Mouse (Mus musculus): ENCODE results near the gene Tjp3. TPM values are rescaled to one million over a fixed set of nuclear protein-coding genes. Genes with fewer than 3 reads are reported as not detected.

The Tjp3 gene
- total RNA-seq, 1 experiment from 2014 or later: 0.18 TPM

DNA sequence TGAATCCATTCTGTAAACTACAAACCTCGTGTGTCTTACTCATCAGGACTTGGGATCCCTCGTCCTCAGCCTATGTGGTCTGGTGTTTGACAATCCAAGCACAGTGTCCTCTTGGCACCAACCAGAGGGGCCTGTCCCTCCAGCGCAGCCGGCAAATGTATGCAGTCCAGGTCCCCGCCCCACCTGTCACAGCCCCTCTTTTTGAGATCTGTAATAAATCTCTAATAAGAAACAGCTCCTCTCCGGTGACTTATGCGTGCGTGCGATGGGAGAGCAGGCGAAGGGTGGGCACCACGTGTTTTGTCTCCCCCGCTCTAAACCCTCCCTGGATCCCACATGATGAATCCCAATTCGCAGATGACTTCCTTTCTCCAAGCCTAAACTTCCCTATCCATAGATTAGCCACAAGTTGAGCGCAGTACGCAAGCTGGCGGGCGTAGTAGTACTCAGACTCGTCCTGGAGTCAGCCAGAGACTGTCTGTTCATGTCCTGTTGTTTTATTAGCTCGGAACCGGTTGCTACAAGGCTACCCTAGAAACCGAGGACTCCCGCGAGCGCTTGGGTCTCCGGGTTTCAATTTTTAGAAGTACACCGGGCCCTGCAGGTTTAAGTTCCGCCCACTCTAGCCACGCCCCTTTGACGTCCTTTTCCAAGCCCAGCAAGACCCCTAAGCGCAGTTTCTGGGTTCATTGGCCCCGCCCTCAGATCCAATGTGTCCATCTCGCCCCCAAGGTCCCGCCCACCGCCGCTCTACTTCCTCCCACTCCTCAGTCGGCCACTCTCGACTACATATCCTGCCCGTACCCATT, 28.6 kb upstream of the Tjp3 start:
- DNase-seq: peak; percentile 93

GRCm38 (mm10) chr10:81319330-81319699, 27.9 kb upstream of the Tjp3 start:
- DNase-seq: no peak

- peak; percentile 78 for DNase-seq
Measured at GRCm38 (mm10) chr10:81318589-81319329, 27.4 kb upstream of the Tjp3 start.

- peak; percentile 79 for DNase-seq
Measured at GRCm38 (mm10) chr10:81317273-81317672, 25.9 kb upstream of the Tjp3 start.

DNA sequence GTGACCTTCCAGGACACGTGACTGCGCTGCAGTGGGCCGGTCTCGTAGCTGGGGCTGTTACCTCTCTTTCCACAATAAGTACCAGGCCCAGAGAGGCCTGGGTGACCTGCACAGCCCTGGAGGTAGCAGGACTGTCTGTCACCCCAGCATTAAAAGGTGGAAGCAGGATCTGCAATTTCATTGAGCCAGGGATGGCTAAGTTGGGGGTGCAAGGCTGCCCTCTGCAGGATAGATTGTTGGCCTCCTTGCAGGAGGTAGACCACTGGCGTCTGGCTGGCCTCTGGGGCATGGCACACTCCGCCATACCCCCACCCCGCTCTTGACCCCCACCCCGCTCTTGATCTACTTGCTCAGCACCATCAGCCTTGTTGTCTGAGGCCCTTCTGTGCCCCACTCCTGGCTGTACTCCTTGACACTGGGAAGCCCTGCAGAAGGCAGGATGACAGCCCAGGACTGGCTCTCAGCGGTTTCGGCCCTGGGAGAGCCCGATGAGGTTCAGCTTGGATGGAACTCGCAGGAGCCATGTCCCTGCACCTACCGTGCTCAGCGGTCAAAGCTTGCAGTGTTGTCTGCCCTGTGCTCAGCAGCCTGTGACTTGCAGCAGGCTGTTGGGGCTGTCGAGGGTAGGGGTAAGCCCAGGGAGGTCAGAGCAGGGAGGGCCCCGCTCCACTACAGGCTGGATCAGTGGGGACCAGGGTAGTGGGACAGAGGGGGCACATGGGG, 25.1 kb upstream of the Tjp3 start:
- no peak for DNase-seq

DNA sequence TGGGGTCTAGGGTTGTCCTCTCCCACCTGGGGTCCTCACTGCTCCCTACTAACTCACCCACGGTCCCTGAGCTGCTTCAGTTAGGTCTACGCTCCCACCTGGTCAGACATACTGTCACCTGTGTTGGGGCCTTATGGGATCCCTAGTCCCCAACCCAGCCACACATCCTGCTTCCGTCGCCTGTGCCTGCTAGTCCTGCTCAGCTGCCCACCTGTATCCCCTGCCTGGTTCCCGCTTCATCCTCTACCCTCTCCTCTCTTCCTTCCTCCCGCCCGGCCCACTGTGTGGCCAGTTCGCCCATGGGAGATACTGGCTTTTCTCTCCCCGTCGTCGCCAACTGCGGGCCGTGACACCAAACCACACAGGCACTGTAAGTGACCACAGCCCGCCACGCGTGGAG, 24.2 kb upstream of the Tjp3 start:
- DNase-seq: no peak

DNA sequence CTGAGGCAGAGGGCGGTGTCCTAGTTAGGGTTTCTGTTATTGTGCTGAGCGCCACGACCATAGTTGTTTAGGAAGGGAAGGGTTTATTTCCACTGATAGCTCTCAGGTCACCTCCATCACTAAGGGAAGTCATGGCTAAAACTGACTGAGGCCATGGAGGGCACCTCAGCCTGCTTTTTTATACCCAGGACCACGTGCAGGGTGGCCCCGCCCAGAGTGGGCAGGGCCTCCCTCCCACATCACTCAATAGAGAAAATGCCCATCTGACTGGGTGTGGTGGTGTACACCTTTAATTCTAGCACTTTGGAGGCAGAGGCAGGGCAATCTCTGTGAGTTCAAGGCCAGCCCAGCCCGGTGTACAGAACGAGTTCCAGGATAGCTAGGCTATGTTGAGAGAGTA, 22.8 kb upstream of the Tjp3 start:
- no peak for DNase-seq

DNA sequence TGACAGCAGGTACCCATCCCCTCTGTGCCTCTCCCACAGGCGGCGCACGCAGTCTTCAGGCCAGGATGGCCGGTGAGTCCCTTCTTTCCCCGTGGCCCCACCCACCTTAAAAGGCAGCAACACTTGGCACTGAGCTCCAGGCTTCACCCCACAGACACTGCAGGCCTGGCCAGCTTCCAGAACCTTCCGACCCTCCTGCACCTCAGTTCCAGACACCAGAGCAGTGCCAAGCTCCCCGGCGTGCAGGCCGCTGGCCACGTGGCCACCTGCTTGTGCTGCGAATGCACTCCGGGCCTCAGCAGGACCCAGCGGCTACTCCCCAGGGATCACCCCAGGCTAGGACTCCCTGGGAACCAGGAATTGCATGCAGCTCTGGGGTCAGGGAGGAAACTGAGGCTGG, 22.2 kb upstream of the Tjp3 start:
- DNase-seq: no peak

DNA sequence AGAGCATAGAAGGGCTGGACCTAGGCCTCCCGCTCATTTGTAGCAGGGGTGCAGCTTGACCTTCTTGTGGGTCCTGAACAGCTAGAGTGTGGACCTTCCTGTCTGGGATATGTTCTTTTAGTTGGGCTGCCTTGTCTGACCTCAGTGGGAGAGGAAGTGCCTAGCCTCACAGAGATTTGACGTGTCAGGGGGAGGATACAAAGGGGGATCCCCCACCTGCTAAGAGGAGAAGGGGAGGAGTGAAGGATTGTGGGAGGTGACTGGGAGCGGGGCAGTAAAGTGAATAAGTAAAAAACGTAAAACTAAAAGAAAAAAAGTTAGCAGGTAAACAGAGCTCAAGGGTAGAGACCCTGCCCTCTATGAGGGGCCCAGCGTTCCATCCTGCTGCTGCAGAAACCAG, 18.2 kb upstream of the Tjp3 start:
- DNase-seq: no peak

DNA sequence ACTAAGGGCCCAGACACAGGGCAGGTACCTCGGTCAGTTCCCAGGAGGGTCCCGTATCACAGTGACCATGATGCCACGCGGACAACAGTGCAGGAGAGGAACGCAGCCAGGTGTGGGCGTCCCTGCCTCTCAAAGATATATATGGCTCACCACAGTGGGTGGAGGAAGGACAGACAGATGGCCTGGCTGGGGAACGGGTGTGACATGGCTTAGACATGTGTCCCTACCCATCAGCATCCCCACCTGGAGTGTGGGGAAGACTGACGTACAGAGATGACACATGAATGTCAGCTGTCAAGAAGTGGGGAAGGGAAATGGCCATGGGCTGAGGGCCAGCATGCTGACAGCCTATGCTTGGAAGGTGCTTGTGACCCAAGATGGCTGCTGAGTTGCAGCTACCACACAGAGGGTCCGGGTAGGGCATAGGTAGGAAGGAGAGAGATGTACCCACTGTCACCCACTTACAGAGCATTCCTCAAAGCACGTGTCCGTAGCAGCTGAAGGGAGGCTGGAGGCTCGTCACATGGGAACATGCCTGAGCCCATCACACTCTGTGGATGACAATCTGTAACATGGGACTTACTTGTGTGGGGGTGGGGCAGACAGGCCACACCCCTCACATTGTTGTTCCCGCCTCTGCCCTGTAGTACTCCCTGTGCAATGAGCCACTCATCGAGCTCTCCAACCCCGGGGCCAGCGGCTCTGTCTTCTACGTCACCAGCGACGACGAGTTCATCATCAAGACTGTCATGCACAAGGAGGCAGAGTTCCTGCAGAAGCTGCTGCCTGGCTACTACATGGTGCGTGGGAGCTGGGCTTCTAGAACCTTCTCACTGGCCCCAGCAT, 15.7 kb upstream of the Tjp3 start:
- no peak for DNase-seq

DNA sequence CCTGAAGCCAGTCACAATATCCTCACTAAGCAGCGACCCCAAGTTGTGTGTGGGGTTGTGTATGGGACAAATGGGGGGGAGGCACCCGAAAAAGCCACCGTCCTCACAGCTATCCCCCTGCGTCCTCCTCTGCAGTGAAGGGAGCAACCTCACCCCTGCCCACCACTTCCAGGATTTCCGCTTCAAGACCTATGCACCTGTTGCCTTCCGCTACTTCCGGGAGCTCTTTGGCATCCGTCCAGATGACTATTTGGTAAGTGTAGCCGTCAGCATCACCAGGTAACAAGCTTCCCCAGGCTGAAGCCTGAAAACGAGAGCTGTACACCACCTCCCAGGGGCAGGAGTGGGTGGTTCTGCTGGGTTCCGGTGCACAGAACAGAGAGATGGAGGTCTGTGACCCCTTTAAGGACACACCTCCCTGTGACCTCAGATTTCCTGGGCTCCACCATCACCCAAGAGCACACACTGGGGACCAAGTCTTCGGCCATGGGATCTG, 14.8 kb upstream of the Tjp3 start:
- DNase-seq: no peak

GRCm38 (mm10) chr10:81305663-81306062, 14.3 kb upstream of the Tjp3 start:
- no peak for DNase-seq

DNA sequence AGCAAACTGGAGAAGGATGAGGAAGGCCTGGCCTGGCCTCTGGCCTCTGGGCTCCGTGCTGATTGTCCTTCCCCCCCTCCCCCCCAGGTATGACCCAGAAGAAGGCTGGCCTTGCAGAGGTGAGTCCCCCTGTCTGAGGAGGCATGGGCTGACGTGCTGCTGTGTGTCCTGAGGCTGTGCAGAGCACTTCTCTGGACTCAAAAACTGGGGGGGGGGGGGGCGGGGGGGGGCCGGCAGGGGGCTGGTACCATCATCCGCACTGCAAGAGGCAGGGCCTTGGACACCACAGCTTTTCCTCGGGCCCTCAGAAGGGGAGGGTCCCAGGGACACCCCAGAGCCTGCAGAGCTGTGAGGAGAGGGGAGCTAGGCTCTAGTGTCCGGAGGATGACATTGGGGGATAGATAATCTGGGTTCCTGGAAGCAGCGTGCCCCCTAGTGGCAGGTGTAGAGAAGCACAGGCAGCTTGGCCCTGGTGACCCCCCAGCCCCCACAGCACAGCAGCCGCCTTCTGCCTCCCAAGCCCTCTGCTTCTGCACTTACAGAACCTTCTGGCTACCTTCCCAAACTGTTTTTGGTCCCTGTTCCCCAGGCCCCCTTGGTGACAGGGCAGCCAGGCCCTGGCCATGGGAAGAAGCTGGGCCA, 13.3 kb upstream of the Tjp3 start:
- DNase-seq: peak; percentile 53

DNA sequence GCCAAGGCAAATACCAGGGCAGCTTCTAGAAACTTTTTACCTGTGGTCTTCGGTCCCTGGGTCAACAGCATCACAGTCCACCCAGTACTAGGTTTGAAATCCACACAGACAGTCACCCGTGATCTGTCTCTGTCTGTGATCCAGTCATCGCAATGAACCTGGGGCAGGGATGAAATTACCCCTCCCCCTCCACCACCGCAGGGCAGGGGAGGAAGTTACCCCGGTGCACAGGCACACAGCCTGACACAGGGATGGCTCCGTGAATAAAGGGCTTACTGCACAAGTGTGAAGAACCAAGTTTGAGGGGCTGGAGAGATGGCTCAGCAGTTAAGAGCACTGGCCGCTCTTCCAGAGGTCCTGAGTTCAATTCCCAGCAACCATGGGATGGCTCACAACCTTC, 12.4 kb upstream of the Tjp3 start:
- DNase-seq: no peak

DNA sequence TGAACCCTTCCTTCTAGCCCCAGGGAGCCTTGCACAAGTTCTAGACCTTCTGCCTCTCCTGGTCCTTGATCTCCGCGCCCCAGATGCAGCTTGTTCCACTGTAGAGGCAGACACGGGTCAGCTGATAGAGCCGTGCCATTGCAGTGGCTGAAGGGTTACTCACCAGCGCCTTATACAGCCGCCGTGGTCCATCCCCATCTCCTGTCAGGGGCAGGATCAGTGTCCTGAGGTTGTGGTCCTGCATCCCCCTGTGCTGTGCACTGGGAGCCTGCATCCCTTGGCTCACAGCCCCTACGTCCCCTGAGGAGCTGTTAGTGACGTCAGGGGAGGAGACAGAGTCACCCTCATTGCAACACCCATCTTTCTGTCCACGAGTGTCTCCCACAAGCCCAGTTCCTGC, 11.9 kb upstream of the Tjp3 start:
- no peak for DNase-seq

GRCm38 (mm10) chr10:81302781-81303218, 11.4 kb upstream of the Tjp3 start:
- DNase-seq: no peak

- DNase-seq: no peak
Measured at GRCm38 (mm10) chr10:81302288-81302687, 10.9 kb upstream of the Tjp3 start.

DNA sequence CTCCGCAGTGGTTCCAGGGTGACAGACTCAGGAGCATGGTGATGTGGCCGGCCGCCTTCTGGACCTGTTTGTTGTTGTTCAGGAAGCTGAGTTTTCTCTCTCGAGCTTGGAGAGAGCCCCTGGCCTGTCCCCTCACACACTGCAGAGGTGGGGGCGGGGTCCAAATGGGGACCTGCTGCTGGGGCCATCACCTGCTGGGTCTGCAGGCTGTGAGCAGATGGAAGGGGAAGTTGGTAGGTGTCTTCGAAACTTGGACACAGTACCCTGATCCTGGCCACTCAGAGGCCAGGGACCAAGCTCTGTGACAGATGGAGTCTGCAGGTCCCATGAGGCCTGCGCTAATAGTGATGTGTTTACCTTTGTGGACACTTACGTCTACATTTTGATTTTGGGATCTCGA, 9.9 kb upstream of the Tjp3 start:
- DNase-seq: no peak

DNA sequence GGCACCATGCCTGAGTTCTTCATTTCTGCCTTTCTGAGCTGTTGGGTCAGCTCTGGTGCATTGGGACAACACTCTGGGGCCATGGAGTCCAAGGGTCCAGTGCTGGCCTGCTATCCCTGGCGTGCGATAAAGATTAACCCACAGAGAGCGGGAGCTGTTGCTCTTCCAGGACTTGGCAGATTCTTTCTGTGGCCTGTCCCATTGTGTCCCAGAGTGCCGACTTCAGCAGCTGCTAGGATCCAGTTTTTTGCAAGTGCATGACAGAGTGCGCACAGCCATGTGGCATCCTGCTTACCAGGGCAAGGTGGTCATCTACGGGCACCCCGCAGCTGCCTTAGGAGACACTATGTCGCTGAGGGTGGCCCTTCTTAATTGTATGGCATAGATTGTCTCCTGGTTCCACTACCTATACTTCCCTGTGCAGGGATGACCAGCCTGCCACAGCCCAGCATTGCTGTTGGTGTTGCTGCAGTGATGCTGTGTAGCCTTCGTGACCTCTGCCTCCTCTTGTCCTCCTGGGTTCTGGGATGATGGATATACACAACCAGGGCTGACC, 9.0 kb upstream of the Tjp3 start:
- DNase-seq: no peak

DNA sequence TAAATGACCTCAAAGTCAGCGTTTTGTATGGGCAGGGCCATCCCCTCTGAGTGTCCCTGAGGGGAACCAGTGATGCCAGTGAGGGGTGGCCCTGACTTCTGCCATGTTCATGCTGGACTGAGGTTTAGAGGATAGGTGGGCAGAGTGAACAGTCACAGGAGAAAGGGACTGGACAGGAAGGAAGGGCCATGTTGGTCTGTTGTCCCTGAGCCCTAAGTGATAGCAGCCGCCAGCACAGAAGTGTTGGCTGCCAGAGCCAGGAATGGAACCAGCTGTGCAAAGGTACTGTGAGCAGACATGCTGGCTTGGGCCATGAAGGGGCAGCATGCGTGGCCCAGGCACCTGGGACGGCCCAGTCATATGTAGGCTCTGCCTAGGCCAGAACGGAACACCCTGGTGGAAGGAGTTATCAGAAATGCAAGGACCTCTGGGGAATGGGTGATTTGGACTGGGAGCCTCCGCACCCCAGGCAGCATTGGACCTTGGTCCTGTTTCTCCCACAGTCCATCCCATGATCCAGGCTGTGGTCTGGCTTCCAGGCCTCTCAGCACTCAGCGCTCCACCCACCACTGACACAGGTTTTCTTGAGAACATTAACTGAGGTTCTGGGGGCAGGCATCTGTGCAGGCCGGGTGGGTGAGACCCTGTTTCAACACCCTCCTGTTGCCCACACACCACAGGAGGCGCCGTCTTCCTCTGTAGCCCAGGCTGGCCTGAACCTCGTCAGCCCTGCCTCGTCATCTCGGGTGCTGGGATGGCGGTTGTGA, 8.4 kb upstream of the Tjp3 start:
- DNase-seq: no peak
